Mouse (Mus musculus) heart, adult 2 months (tissue): ENCODE results near the gene Prss50.

ENCODE experiments used
- CTCF ChIP-seq: fragments of 200-600 bp; IDR thresholded peaks from 2 replicates; pipeline ENCODE4 v1.8.1; 2022; ENCODE audit warnings: antibody characterized with exemption, mild to moderate bottlenecking, moderate library complexity
- EP300 ChIP-seq: fragments of 200-500 bp; IDR thresholded peaks from 2 replicates; pipeline ENCODE4 v1.6.1; 2011; ENCODE audit warnings: low read depth, low read length, control low read depth; ENCODE audit not compliant: insufficient read depth

DNA sequence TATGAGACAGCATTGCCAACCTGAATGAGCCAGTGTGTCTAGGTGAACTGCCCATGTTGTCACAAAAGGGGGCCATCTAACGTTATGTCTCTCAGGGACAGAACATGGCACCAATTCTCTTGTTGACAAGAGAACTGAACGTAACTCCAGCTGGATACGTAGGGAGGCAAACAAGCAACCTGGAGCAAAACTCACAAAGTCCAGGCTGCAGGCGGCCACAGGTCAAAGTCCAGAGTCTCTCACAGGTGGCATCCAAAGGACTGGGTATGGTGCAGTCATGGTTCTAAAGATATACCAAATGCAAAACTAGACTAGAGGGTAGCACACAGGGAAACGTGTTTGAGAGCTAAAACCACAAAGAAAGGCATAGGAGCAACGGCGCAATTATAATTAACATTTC lies 36.3 kb upstream of the Prss50 start:
- TF ChIP-seq CTCF (no peak), EP300 (no peak)
